Mouse (Mus musculus): ENCODE results near the gene Gm17359.
A peak's percentile ranks its signal among the peaks of the same experiment; 100 is the strongest.

Gene Gm17359

GRCm38 (mm10) chr3:79336044-79336766 lies at the start of gene Gm17359:
Gm17359 (plus strand) TSS chr3:79336661.
- DNase-seq (ENCODE audit: low spot score in 2 of 2), result no peak

- peak in 1 of 2 experiments; percentile 87 for DNase-seq (ENCODE audit: low spot score in 2 of 2)
Measured at GRCm38 (mm10) chr3:79287108-79287576, 49.3 kb upstream of the Gm17359 start.

- DNase-seq (ENCODE audit: low spot score in 2 of 2), result no peak
Measured at GRCm38 (mm10) chr3:79287699-79288458, 48.6 kb upstream of the Gm17359 start.

- DNase-seq (ENCODE audit: low spot score in 2 of 2), result no peak
Measured at GRCm38 (mm10) chr3:79289050-79289449, 47.4 kb upstream of the Gm17359 start.

GRCm38 (mm10) chr3:79293023-79293422 lies 43.4 kb upstream of the Gm17359 start:
- no peak for DNase-seq (ENCODE audit: low spot score in 2 of 2)

- no peak for DNase-seq (ENCODE audit: low spot score in 2 of 2)
Measured at GRCm38 (mm10) chr3:79294701-79295100, 41.8 kb upstream of the Gm17359 start.

- no peak for DNase-seq (ENCODE audit: low spot score in 2 of 2)
Measured at GRCm38 (mm10) chr3:79296049-79296448, 40.4 kb upstream of the Gm17359 start.

- no peak for DNase-seq (ENCODE audit: low spot score in 2 of 2)
Measured at GRCm38 (mm10) chr3:79296586-79296985, 39.9 kb upstream of the Gm17359 start.

GRCm38 (mm10) chr3:79297281-79297680 lies 39.2 kb upstream of the Gm17359 start:
- DNase-seq (ENCODE audit: low spot score in 2 of 2), result no peak

- DNase-seq (ENCODE audit: low spot score in 2 of 2), result no peak
Measured at GRCm38 (mm10) chr3:79299401-79299800, 37.1 kb upstream of the Gm17359 start.

GRCm38 (mm10) chr3:79308605-79309004 lies 27.9 kb upstream of the Gm17359 start:
- DNase-seq (ENCODE audit: low spot score in 2 of 2), result no peak

- DNase-seq (ENCODE audit: low spot score in 2 of 2), result no peak
Measured at GRCm38 (mm10) chr3:79310184-79310583, 26.3 kb upstream of the Gm17359 start.

- no peak for DNase-seq (ENCODE audit: low spot score in 2 of 2)
Measured at GRCm38 (mm10) chr3:79311895-79312294, 24.6 kb upstream of the Gm17359 start.

GRCm38 (mm10) chr3:79314006-79314698 lies 22.3 kb upstream of the Gm17359 start:
- no peak for DNase-seq (ENCODE audit: low spot score in 2 of 2)

- DNase-seq (ENCODE audit: low spot score in 2 of 2), result no peak
Measured at GRCm38 (mm10) chr3:79324697-79325526, 11.5 kb upstream of the Gm17359 start.

- no peak for DNase-seq (ENCODE audit: low spot score in 2 of 2)
Measured at GRCm38 (mm10) chr3:79329691-79330315, 6.7 kb upstream of the Gm17359 start.

- no peak for DNase-seq (ENCODE audit: low spot score in 2 of 2)
Measured at GRCm38 (mm10) chr3:79333051-79333450, 3.4 kb upstream of the Gm17359 start.

- DNase-seq (ENCODE audit: low spot score in 2 of 2), result no peak
Measured at GRCm38 (mm10) chr3:79333643-79334200, 2.7 kb upstream of the Gm17359 start.

GRCm38 (mm10) chr3:79340737-79341136 lies 4.3 kb downstream of the Gm17359 start:
- DNase-seq (ENCODE audit: low spot score in 2 of 2), result no peak

GRCm38 (mm10) chr3:79342961-79343735 lies 6.7 kb downstream of the Gm17359 start:
- DNase-seq (ENCODE audit: low spot score in 2 of 2), result no peak
